Mouse (Mus musculus) forebrain, embryonic 15.5 days (tissue): Measurements from ENCODE around the gene Xpo5. TPM values are rescaled to one million over a fixed set of nuclear protein-coding genes. Genes with fewer than 3 reads are reported as not detected.

ENCODE experiments used
- ATAC-seq: fragments of 200-750 bp; cut with Nextera tagmentation; replicated peaks from 2 replicates; pipeline ENCODE4 v1.8.0; 2017; ENCODE audit warnings: mild to moderate bottlenecking, moderate TSS enrichment, moderate library complexity
- H3K27ac ChIP-seq: fragments of 300-500 bp; sonication (generic); replicated peaks from 2 replicates; pipeline ENCODE4 v1.5.1; 2015; ENCODE audit warnings: mild to moderate bottlenecking, inconsistent platforms
- H3K27me3 ChIP-seq: fragments of 300-500 bp; sonication (generic); 2 replicates; pipeline ENCODE4 v1.6.1; 2015; ENCODE audit warnings: inconsistent platforms
- H3K36me3 ChIP-seq: fragments of 300-500 bp; sonication (generic); 2 replicates; pipeline ENCODE4 v1.6.1; 2015; ENCODE audit warnings: mild to moderate bottlenecking, inconsistent platforms
- H3K4me1 ChIP-seq: fragments of 300-500 bp; sonication (generic); 2 replicates; pipeline ENCODE4 v1.6.1; 2015; ENCODE audit warnings: inconsistent platforms
- H3K4me2 ChIP-seq: fragments of 300-500 bp; sonication (generic); replicated peaks from 2 replicates; pipeline ENCODE4 v1.6.1; 2015; ENCODE audit warnings: mild to moderate bottlenecking, inconsistent platforms
- H3K4me3 ChIP-seq: fragments of 300-500 bp; sonication (generic); 2 replicates; pipeline ENCODE4 v1.5.1; 2015; ENCODE audit warnings: mild to moderate bottlenecking, inconsistent platforms
- H3K9ac ChIP-seq: fragments of 300-500 bp; sonication (generic); replicated peaks from 2 replicates; pipeline ENCODE4 v1.6.1; 2015; ENCODE audit warnings: mild to moderate bottlenecking, inconsistent platforms
- H3K9me3 ChIP-seq: fragments of 300-500 bp; sonication (generic); 2 replicates; pipeline ENCODE4 v1.6.1; 2016; ENCODE audit warnings: inconsistent platforms
- WGBS: fragments of 180-500 bp; shearing (Covaris S2); methylation state at CpG from one replicate; pipeline ENCODE4 v1.1.7; 2015; ENCODE audit warnings: mixed read lengths; 5-methylcytosine and 5-hydroxymethylcytosine counted together
- polyA plus RNA-seq: library from polyadenylated mRNA; unstranded; fragments of >200 nt; fragmentation: Nextera tagmentation; extraction: Ambion mirVana; gene quantifications from 2 replicates; pipeline ENCODE4 v1.2.1, GENCODE M21; 2015

Xpo5 gene
- polyA plus RNA-seq, 1 experiment from 2014 or later = 42.4 TPM

DNA sequence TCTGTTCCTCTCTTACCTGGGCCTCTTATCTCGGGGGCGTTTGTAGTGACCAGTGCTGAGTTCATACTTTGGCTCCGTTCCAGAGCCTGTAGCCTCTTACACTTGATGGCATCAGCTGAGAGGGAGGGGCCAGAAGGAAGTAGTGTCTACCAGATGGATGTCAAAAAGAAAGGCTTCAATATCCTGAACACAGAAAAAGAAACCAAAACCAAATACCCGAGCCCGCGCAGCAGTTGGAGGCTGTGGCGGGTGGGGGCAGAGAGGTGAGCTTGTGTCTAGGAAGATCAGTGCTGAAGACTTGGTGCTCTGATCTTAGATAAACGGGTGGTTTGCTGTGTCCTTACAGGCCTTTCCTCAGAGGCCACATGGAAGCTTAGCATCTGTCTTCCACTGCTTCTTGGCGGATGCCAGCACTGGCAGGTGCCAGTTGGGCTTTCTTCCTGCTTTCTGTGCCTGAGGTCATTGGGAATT lies 39.6 kb upstream of the Xpo5 start:
- 84% methylated on average over 9 of the region's 9 CpGs for WGBS
- H3K4me2 ChIP-seq = 0 out of 2 replicates have a peak overlapping the region, but pooled peaks have one; percentile 2

DNA sequence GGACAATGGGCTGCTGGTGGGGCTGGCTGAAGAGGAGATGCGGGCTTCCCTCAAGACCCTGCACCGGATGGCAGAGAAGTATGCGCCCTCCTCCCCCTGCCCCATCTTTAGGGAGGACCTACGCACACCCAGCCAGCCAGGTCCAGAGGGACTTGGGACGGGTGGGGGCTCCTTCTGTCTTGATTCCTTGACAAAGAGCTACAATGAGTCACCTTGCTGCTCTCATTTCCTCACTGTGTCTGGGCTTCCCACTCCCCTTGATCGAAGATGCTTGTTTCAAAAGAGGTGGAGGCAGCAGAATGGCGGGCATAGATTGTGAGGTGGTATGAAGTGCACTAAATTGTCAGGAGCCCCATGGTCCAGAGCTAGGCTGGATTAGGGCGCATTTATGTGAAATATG lies 38.3 kb upstream of the Xpo5 start:
- Histone ChIP-seq H3K27me3 (no peaks in the 10 kb centered on the region), H3K4me1 (peaks cover 30% of the 10 kb centered on the region), H3K9ac (no peak overlapping the region), H3K9me3 (no peaks in the 10 kb centered on the region), H3K27ac (no peak overlapping the region), H3K4me2 (no peak overlapping the region), H3K36me3 (peaks cover 51% of the 10 kb centered on the region), H3K4me3 (no peak overlapping the region)
- WGBS = 96% methylated on average over 8 of the region's 8 CpGs
- no peak for ATAC-seq

More for the DNA sequence above, 39.6 kb upstream of the Xpo5 start:
- no peak overlapping the region for H3K9ac ChIP-seq
- H3K4me3 ChIP-seq = no peak overlapping the region
- H3K36me3 ChIP-seq = peaks cover 39% of the 10 kb centered on the region
- no peak overlapping the region for H3K27ac ChIP-seq
- ATAC-seq = no peak
- H3K4me1 ChIP-seq = peaks cover 30% of the 10 kb centered on the region
- no peaks in the 10 kb centered on the region for H3K9me3 ChIP-seq
- H3K27me3 ChIP-seq = no peaks in the 10 kb centered on the region

DNA sequence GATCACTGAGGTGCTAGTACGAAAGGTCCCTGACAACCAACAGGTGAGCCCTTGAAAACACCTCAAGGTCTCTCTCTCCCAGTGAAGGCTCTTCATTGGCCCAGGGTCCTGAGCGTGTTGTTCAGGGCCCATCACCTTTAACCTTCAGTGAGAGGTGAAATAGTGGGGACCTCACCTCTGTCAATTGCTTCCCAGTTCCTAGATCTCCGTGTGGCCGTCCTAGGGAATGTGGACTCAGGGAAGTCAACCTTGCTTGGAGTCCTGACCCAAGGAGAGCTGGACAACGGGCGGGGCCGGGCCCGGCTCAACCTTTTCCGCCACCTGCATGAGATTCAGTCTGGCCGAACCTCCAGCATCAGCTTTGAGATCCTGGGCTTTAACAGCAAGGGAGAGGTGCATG lies 37.8 kb upstream of the Xpo5 start:
- 93% methylated on average over 10 of the region's 10 CpGs for WGBS
- H3K4me3 ChIP-seq = no peak overlapping the region
- no peaks in the 10 kb centered on the region for H3K9me3 ChIP-seq
- no peak overlapping the region for H3K9ac ChIP-seq
- H3K27me3 ChIP-seq = no peaks in the 10 kb centered on the region
- H3K27ac ChIP-seq = no peak overlapping the region
- H3K36me3 ChIP-seq = peaks cover 56% of the 10 kb centered on the region
- peaks cover 26% of the 10 kb centered on the region for H3K4me1 ChIP-seq
- H3K4me2 ChIP-seq = no peak overlapping the region
- ATAC-seq = no peak

DNA sequence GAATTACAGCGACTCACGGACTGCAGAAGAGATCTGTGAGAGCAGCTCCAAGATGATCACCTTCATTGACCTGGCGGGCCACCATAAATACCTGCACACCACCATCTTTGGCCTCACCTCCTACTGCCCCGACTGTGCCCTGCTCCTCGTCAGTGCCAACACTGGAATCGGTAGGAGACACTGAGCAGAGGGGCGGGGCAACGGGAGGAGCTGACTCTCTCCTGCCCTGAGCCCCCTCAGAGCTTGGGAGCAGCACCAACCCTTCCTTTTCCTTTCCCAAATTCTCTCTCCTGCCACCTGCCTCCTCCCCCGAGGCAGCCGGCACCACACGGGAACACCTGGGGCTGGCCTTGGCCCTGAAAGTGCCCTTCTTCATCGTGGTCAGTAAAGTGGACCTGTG lies 37.1 kb upstream of the Xpo5 start:
- no peak overlapping the region for H3K27ac ChIP-seq
- H3K27me3 ChIP-seq = no peaks in the 10 kb centered on the region
- no peaks in the 10 kb centered on the region for H3K9me3 ChIP-seq
- WGBS = 93% methylated on average over 12 of the region's 12 CpGs
- peaks cover 59% of the 10 kb centered on the region for H3K36me3 ChIP-seq
- ATAC-seq = no peak
- H3K4me3 ChIP-seq = no peak overlapping the region
- no peak overlapping the region for H3K4me2 ChIP-seq
- H3K9ac ChIP-seq = no peak overlapping the region
- peaks cover 20% of the 10 kb centered on the region for H3K4me1 ChIP-seq

DNA sequence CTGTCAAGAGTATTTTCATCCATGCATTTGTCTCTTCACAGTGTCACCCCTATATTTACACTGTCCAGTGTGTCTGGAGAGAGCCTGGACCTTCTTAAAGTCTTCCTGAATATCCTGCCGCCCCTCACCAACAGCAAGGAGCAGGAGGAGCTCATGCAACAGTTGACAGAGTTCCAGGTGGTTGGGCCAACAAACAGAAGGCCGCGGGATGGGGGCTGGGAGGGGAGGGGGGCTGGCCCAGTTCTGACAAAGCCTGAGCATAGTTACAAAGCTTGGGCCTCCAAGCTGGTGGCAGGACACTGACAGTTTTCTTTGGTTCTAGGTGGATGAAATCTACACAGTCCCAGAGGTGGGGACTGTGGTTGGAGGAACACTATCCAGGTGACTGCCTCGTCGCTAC lies 36.3 kb upstream of the Xpo5 start:
- WGBS = 86% methylated on average over 5 of the region's 5 CpGs
- Histone ChIP-seq H3K4me1 (peaks cover 20% of the 10 kb centered on the region), H3K27ac (no peak overlapping the region), H3K9me3 (no peaks in the 10 kb centered on the region), H3K9ac (no peak overlapping the region), H3K36me3 (peaks cover 65% of the 10 kb centered on the region), H3K27me3 (no peaks in the 10 kb centered on the region), H3K4me2 (no peak overlapping the region), H3K4me3 (no peak overlapping the region)
- no peak for ATAC-seq

DNA sequence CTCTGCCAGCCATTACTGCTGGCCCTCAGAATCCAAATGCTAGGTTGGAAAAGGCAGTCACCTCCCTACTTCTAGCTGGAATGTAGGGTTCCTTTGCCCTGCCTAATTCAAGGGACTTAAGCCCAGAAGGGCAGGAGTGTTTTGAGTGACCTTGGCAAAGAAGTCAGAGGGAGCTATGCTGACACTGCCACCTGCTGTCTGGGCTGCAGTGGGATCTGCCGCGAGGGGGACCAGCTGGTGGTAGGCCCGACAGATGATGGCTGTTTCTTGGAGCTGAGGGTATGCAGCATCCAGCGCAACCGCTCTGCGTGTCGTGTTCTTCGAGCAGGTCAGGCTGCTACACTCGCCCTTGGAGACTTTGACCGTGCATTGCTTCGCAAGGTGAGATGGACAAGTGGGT lies 35.6 kb upstream of the Xpo5 start:
- ATAC-seq = no peak
- peaks cover 71% of the 10 kb centered on the region for H3K36me3 ChIP-seq
- 89% methylated on average over 11 of the region's 11 CpGs for WGBS
- peaks cover 14% of the 10 kb centered on the region for H3K4me1 ChIP-seq
- no peak overlapping the region for H3K4me2 ChIP-seq
- no peak overlapping the region for H3K9ac ChIP-seq
- H3K27ac ChIP-seq = no peak overlapping the region
- no peaks in the 10 kb centered on the region for H3K9me3 ChIP-seq
- no peaks in the 10 kb centered on the region for H3K27me3 ChIP-seq
- H3K4me3 ChIP-seq = no peak overlapping the region

DNA sequence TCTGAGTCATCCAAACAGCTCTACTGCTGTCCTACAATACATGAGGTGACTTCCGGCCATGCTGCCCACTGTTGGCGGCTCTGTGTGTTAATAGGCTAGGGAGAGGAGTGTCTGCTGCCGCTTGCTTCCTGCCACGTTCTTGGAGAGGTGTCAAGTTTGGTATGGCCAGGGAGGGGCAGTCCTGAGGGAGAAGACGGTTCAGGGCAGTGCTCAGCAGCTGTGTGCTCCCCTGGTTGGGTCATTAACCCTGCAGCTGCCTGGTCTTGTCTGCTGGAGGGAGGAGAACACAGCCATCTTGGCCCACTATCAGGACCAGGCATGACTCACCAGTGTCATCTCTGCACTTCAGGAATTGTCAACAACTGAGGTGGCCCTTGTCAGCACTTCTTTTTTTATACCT lies 34.3 kb upstream of the Xpo5 start:
- H3K27ac ChIP-seq = no peak overlapping the region
- H3K27me3 ChIP-seq = no peaks in the 10 kb centered on the region
- H3K9ac ChIP-seq = no peak overlapping the region
- H3K4me1 ChIP-seq = peaks cover under 1% of the 10 kb centered on the region; the same call in 1 of the 2 replicates
- H3K4me3 ChIP-seq = no peak overlapping the region
- no peak overlapping the region for H3K4me2 ChIP-seq
- no peaks in the 10 kb centered on the region for H3K9me3 ChIP-seq
- ATAC-seq = no peak
- 63% methylated on average over 5 of the region's 5 CpGs for WGBS
- H3K36me3 ChIP-seq = peaks cover 83% of the 10 kb centered on the region

DNA sequence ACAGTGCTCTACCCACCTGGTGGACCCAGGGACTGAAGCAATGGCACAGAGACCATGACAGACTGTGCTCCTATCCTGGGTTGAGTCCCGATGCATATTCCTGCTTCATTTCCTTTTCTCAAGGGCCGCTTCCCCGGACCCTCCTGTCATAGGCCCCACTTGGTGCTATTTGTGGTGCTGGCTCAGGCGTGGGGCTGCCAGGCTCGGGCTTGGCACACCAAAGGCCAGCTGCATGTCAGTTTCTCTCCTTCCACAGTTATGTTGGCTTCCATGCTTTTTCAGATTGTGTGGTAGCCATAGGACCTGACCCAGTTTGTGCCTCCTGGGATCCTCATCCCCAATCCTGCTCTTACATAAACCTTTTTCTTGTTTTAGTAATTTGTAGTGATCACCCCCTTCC lies 33.8 kb upstream of the Xpo5 start:
- H3K4me3 ChIP-seq = no peak overlapping the region
- ATAC-seq = no peak
- H3K9ac ChIP-seq = no peak overlapping the region
- no peaks in the 10 kb centered on the region for H3K27me3 ChIP-seq
- H3K4me1 ChIP-seq = no peaks in the 10 kb centered on the region
- H3K27ac ChIP-seq = no peak overlapping the region
- H3K9me3 ChIP-seq = no peaks in the 10 kb centered on the region
- no peak overlapping the region for H3K4me2 ChIP-seq
- H3K36me3 ChIP-seq = peaks cover 85% of the 10 kb centered on the region
- WGBS = 95% methylated on average over 5 of the region's 5 CpGs

DNA sequence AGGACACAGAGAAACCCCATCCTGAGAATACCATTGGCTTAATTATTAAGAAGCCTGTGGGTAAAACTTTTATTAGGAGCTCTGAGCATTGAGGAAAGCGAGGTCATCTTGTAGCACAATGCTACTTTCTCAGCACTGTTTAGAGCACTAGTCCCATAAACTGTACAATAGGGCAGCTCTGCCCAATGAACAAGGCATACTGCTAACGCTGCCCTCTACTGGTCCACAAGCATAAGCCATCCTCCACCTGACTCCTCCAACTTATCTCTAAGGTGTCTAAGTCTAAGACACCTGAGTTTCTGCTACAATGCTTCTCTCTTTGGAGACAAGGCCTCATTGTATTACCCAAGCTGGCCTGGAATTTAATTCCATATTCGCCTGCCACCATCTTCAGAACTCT lies 32.0 kb upstream of the Xpo5 start:
- no peaks in the 10 kb centered on the region for H3K9me3 ChIP-seq
- no peaks in the 10 kb centered on the region for H3K27me3 ChIP-seq
- no peak for ATAC-seq
- no peak overlapping the region for H3K27ac ChIP-seq
- H3K4me1 ChIP-seq = no peaks in the 10 kb centered on the region
- WGBS = 77% methylated on average over 3 of the region's 3 CpGs
- H3K36me3 ChIP-seq = peaks cover 77% of the 10 kb centered on the region
- H3K4me3 ChIP-seq = no peak overlapping the region
- no peak overlapping the region for H3K4me2 ChIP-seq
- no peak overlapping the region for H3K9ac ChIP-seq

DNA sequence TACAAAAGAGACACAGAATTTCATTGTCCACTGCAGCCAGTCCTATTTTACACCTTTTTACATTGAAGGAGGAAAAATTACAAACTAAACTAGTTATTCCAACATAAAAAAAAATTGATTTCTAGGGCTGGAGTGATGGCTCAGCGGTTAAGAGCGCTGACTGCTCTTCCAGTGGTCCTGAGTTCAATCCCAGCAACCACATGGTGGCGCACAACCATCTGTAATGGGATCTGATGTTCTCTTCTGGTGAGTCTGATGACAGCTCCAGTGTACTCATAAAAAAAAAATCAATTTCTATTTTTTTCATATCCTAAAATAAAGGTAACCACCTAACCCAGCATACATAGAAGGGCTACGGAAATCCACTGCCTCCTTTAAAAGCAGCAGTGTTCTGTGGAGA lies 20.3 kb upstream of the Xpo5 start:
- peaks cover 88% of the 10 kb centered on the region for H3K36me3 ChIP-seq
- no peak for ATAC-seq
- no peak overlapping the region for H3K4me2 ChIP-seq
- no peak overlapping the region for H3K4me3 ChIP-seq
- H3K9me3 ChIP-seq = no peaks in the 10 kb centered on the region
- H3K27ac ChIP-seq = no peak overlapping the region
- no peaks in the 10 kb centered on the region for H3K4me1 ChIP-seq
- no peaks in the 10 kb centered on the region for H3K27me3 ChIP-seq
- H3K9ac ChIP-seq = no peak overlapping the region
- 89% methylated on average over 4 of the region's 4 CpGs for WGBS

DNA sequence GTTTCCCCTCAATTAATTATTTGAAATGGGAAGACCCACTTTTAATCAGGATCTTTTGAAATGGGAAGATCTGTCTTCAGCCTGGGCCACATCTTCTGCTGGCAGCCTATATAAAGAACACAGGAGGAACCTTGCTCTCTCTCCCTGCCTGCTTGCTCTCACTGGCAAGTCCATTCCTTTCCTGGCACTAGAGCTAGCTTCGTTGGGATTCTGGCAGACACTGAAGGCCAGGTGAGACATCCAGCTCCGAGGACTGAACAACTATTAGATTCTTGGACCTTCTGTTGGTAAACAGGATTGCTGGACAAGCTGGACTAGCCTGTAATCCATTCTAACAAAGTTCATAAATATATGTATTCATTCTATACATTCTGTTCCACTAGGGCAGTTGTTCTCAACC lies 13.8 kb upstream of the Xpo5 start:
- Histone ChIP-seq H3K4me1 (no peaks in the 10 kb centered on the region), H3K27ac (no peak overlapping the region), H3K9me3 (no peaks in the 10 kb centered on the region), H3K36me3 (peaks cover 79% of the 10 kb centered on the region), H3K27me3 (no peaks in the 10 kb centered on the region), H3K9ac (no peak overlapping the region), H3K4me3 (no peak overlapping the region), H3K4me2 (no peak overlapping the region)
- no peak for ATAC-seq
- 95% methylated on average over 2 of the region's 2 CpGs for WGBS

DNA sequence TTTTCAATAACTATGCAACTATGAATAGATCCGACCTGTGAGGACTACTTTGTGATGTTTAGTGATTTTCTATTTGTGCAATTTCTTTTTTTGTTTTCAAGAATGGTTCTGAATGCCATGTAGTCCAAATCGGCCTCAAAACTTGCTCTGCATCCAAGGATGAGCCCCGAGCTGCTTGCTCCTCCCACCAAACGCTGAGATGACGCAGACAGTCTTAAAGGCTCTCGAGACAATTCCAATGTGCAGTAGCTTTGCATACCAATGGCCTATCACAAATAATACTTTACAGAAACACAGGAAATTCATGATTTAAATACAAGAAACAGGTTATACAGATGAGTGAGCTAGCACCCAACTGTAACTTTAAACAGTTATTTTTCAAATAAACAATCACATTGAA lies 1.4 kb upstream of the Xpo5 start:
- no peaks in the 10 kb centered on the region for H3K9me3 ChIP-seq
- H3K27me3 ChIP-seq = no peaks in the 10 kb centered on the region
- no peak for ATAC-seq
- no peak overlapping the region for H3K27ac ChIP-seq
- WGBS = 52% methylated on average over 6 of the region's 6 CpGs
- H3K4me2 ChIP-seq = peak overlapping the region; percentile 83
- H3K9ac ChIP-seq = peak overlapping the region; percentile 61
- peaks cover 32% of the 10 kb centered on the region for H3K36me3 ChIP-seq
- peak overlapping the region; percentile 86 for H3K4me3 ChIP-seq
- peaks cover 38% of the 10 kb centered on the region for H3K4me1 ChIP-seq

DNA sequence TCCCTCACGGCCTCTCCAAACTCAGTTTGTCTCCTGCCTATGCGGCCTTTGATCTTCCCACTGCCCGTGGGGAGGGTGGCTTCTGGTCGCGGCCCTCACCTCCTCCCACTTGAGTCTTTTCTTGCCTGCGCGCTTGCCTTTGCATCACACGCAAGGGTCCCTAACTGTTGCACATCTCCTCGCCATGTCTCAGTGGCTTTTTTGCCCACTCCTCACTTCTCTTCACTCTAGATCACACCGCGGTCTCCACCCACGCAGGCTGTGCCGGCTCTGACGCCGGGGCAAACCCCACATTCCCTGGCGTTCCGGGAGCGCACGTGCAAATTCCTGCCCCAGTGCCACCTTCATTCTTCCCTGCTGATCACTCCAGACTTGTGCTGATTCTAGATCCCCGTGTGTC lies 496 bp downstream of the Xpo5 start:
- WGBS = 0% methylated on average over 20 of the region's 20 CpGs
- H3K4me1 ChIP-seq = peaks cover 38% of the 10 kb centered on the region
- ATAC-seq = no peak; the same call in 1 of the 2 replicates
- peak overlapping the region; percentile 83 for H3K4me2 ChIP-seq
- H3K4me3 ChIP-seq = peak overlapping the region; percentile 86
- H3K36me3 ChIP-seq = peaks cover 32% of the 10 kb centered on the region
- H3K9me3 ChIP-seq = no peaks in the 10 kb centered on the region
- H3K27ac ChIP-seq = peak overlapping the region; percentile 77
- H3K27me3 ChIP-seq = no peaks in the 10 kb centered on the region
- peak overlapping the region; percentile 82 for H3K9ac ChIP-seq
